Mouse (Mus musculus): ENCODE measurements around the gene Pkd1l2.

Pkd1l2 gene

GRCm38 (mm10) chr8:117082399-117082872 is at the start of gene Pkd1l2:
Gene Pkd1l2 (minus strand): TSS chr8:117082449.
- no peak for DNase-seq

GRCm38 (mm10) chr8:117127063-117127462 is 44.8 kb upstream of the Pkd1l2 start:
- no peak for DNase-seq

- DNase-seq: no peak
Measured at GRCm38 (mm10) chr8:117126411-117126810, 44.2 kb upstream of the Pkd1l2 start.

DNA sequence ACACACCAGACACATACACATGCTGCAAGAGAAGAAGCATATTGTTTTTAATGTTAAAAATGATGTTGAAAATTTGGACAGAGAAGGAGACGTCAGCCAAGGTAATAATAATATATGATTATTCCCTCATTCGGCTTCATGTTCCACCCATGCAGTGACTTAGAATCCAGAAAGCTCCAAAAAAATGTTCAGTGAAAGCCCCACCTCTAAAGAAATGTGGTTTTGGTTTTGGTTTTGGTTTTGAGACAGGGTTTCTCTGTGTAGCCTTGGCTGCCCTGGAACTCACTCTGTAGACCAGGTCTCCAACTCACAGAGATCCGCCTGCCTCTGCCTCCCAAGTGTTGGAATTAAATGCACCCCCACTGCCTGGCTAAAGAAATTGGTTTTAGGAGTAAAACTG is 43.6 kb upstream of the Pkd1l2 start:
- no peak for DNase-seq

GRCm38 (mm10) chr8:117123850-117124633 is 41.8 kb upstream of the Pkd1l2 start:
- peak; percentile 64 for DNase-seq

DNA sequence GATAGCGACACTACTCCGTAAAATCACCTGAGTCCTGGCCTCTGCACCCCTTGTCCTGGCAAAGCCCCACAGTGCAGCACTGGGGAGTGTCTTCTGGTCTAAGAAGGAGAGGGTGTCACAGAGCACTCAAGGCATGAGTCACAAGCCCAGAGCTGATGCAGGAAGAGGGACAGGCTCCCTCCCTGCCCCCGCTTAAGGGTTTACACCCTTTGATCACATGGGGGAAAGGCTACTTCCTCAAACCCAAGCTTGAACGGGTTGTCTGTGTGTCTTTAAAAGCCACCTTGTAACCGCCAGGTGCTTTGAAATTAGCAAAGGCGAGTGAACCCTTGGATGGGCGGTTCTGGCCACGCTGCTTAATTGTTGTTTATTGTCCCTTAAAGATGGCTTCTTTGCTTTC is 39.0 kb upstream of the Pkd1l2 start:
- no peak for DNase-seq

- no peak for DNase-seq
Measured at GRCm38 (mm10) chr8:117118409-117118808, 36.2 kb upstream of the Pkd1l2 start.

- DNase-seq: no peak
Measured at GRCm38 (mm10) chr8:117116534-117116933, 34.3 kb upstream of the Pkd1l2 start.

GRCm38 (mm10) chr8:117115676-117116446 is 33.6 kb upstream of the Pkd1l2 start:
- peak; percentile 20 for DNase-seq

- DNase-seq: no peak
Measured at GRCm38 (mm10) chr8:117115094-117115493, 32.8 kb upstream of the Pkd1l2 start.

- no peak for DNase-seq
Measured at GRCm38 (mm10) chr8:117112261-117112660, 30.0 kb upstream of the Pkd1l2 start.

- no peak for DNase-seq
Measured at GRCm38 (mm10) chr8:117111641-117112040, 29.4 kb upstream of the Pkd1l2 start.

DNA sequence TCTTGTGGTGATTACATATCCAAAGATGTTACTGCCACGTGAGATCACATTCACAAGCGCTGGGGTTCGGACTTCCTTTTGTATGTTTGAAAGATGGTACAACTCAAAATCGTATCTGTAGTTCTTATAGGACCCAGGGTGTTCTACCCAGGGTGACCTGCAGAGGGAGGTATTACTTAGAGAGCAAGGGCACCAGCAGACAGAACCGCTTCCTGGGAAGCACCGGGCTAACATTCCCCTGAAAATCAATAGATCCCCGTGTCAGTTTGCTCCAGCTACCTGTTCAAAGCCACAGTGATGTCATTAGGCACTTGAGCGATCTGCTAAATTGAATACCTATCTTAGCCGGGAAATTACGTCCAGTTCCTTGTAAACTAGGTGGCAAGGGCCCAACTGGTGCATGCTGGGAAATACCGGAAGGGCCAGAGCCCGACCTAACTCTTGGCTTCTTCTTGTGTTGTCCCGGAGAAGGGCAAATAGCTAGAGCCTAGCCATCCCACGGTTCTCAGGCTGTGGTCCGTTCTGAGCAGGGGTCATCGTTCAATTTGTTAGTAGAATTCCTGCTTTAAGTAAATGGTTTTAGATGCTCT is 27.6 kb upstream of the Pkd1l2 start:
- DNase-seq: peak; percentile 76

- no peak for DNase-seq
Measured at GRCm38 (mm10) chr8:117109018-117109711, 26.9 kb upstream of the Pkd1l2 start.

GRCm38 (mm10) chr8:117107533-117107932 is 25.3 kb upstream of the Pkd1l2 start:
- peak; percentile 39 for DNase-seq

DNA sequence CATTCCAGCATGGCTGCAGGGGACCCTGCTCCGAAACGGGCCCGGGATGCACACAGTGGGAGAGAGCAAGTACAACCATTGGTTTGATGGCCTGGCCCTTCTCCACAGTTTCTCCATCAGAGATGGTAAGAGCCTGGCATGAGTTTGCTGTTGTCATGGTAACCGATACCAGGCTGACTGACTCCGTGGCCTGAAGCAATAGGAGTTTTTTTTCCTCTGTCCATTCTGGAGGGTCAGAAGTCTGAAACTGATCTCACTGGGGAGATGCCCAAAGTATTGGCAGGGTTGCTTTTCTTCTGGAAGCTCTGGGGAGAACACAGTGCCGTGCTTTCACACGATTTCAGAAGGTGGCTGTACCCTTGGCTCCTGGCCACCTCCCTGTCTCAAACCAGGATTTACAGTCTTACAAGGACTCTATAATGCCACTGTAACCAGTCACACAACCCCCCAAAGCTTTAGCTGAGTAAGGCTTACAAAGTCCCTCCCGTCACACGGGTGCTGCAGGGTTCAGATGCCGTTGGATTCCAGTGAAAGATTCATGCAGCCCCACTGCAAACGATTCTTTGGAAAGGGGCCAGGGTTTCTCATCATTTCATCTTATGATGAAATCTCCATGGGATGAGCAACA is 15.4 kb upstream of the Pkd1l2 start:
- no peak for DNase-seq

- DNase-seq: no peak
Measured at GRCm38 (mm10) chr8:117097051-117097563, 14.9 kb upstream of the Pkd1l2 start.

DNA sequence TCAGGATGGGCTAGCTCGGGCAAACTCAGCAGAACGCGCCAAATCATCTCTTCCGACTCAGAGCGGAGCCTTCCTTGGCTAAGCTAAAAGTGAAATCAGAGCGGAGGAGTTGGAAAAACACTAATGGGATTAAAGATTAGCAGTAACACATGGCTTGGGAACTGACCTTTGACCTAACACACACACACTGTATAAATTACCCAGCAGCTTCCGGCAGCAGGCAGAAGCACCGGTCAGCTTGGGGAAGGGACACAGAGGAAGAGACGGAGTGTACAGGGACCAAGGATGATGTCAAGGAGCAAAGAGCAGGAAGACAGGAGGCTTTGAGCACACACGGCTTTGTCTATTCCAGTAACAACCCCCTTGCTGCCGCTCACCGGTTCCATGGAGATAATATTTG is 13.4 kb upstream of the Pkd1l2 start, which contains the start of gene Bco1:
Gene Bco1, plus strand, starts transcription at position 208 of the 400 bp plus-strand sequence.
- peak; percentile 63 for DNase-seq

GRCm38 (mm10) chr8:117094053-117094452 is 11.8 kb upstream of the Pkd1l2 start:
- no peak for DNase-seq

DNA sequence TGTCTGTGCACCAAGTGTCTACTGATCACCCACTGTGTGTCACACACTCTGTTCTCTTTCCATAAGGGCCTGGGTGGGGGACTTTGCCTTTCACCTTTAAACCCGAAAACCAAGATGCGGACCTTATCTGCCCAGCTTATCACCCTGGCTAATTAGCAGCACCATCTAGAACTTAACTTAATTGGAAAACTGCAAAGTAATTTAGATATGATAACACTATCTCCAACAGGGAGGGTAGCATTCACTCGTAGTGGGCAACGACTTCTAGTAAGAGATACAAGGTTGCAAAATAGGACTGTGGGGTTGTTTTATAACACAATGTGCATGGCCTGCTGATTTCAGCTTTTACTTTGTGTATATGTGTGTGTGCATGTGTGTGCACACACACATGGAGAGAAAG is 7.6 kb upstream of the Pkd1l2 start:
- DNase-seq: no peak

GRCm38 (mm10) chr8:117087036-117087435 is 4.8 kb upstream of the Pkd1l2 start:
- DNase-seq: no peak

DNA sequence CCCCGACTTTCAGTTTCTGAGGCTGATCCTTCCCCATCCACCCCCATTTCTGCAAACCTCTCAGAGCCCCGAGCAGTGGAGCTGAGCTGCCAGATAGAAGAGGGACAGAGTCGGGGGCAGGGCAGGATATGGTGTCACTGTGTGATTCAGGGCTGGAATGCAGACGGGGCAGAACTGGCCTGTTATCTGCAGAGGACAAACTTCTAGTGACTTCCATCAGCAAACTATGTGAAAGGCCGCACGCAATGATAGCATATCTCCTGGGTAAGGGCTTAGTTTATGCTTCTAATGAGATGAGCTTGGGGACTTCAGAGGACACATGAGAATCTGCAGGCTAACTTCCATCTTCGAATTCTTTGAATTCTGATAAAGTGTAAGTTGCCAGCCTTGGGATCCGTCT is 3.3 kb upstream of the Pkd1l2 start:
- peak; percentile 10 for DNase-seq
